Mouse (Mus musculus) embryonic fibroblast, embryonic 13.5 days (primary cell): ENCODE measurements around the gene Grpr. TPM values are rescaled to one million over a fixed set of nuclear protein-coding genes. Genes with fewer than 3 reads are reported as not detected.
A peak's percentile ranks its signal among the peaks of the same experiment; 100 is the strongest.

Experiments
- H3K27ac ChIP-seq: 2 replicates; pipeline ENCODE4 v1.5.1; 2012; ENCODE audit warnings: low read length, control low read depth, inconsistent platforms; ENCODE audit not compliant: insufficient read depth
- H3K4me1 ChIP-seq: 2 replicates; pipeline ENCODE4 v1.6.1; 2011; ENCODE audit warnings: low read length; ENCODE audit not compliant: control insufficient read depth, insufficient read depth
- H3K4me3 ChIP-seq: 2 replicates; pipeline ENCODE4 v1.5.1; 2011; ENCODE audit warnings: mild to moderate bottlenecking, control low read depth, low read length; ENCODE audit not compliant: insufficient read depth
- CTCF ChIP-seq: IDR thresholded peaks from 2 replicates; pipeline ENCODE4 v1.5.1; 2011; ENCODE audit warnings: mild to moderate bottlenecking, control low read depth, low read length, moderate library complexity, borderline replicate concordance; ENCODE audit not compliant: insufficient read depth
- POLR2A ChIP-seq: IDR thresholded peaks from 2 replicates; pipeline ENCODE4 v1.6.1; 2011; ENCODE audit warnings: low read depth, mild to moderate bottlenecking, control low read depth, low read length, moderate library complexity
- polyA plus RNA-seq: library from polyadenylated mRNA; stranded (reverse); fragments of >200 nt; gene quantifications from 2 replicates; pipeline ENCODE4 v1.2.4, GENCODE M21; 2011; ENCODE audit warnings: low read depth; ENCODE audit not compliant: missing spikeins, insufficient read length

The Grpr gene
- polyA plus RNA-seq = 2.1 and 2.6 TPM in 2 replicates

DNA sequence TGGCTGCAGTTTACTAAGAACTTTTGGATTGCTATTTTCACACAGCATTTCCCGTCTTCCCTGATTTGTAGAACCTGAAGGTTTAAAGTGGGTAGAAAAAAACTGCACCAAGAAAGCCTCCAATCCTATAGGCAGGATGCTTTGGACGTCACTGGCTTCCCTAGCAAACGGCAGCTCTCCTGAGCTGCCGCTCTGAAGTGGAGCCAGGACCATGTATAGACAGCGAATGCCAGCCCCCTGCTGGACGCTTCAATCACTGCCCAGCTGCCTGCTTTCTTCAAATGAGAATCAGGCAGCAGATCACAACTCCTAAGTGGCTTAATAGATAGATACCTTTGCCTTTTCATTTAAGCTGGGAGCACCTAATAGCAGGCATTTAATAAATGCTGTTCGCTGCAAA lies at the start of gene Grpr:
Gene Grpr (minus strand): TSS at position 12 of the 400 bp plus-strand sequence.
- TF ChIP-seq POLR2A (no peak), CTCF (0 out of 2 replicates have a peak, but pooled peaks have one; percentile 25)
- Histone ChIP-seq H3K4me3 (no peak within 1 kb of the TSS), H3K4me1 (no peaks in the 10 kb centered on the region; the same call in 1 of the 2 replicates), H3K27ac (no peak within 1 kb of the TSS)

DNA sequence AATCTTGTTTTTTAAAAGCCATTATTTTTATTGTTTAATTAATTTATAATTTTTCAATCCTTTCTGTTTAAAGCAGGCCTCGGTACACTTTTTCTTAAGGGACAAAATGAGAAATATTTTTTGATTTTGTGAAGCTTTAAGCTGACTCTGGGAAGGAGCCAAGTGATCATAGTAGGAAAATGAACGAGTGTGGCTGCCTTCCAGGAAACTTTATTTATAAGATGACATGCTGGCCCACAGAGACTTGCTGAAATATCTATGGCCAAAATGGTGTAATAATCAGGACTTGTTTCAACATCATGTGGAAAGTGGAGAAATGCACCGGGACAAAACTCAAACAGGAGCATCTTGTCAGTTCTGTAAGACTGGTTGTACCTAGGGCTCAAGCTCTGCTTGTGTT lies 11.0 kb upstream of the Grpr start:
- Histone ChIP-seq H3K27ac (peak overlapping the region; percentile 26; the same call in 1 of the 2 replicates), H3K4me3 (no peak overlapping the region), H3K4me1 (peaks cover 2% of the 10 kb centered on the region; the same call in 1 of the 2 replicates)
- no peak for TF ChIP-seq CTCF
- no peak for TF ChIP-seq POLR2A

DNA sequence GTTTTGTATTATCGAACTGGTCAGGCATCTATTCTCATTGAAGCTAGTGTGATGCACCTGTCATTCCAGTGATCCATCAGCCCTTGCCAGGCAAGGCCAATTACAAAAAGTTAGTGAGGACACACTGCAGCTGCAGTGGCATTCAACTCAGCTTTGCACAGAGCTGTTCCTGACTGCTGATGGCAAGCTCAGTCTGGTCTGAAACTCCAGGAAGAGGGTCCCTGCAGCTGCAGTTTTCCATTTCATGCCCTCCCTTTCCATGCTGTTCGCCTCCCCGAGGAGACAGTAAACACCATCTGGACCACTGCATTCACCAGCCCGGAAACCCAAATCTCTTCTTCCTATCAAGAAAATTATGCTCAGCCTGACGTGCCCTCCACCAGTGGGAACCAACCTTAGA lies 2.4 kb downstream of the Grpr start:
- H3K4me3 ChIP-seq = no peak overlapping the region
- TF ChIP-seq POLR2A (no peak), CTCF (no peak)
- H3K4me1 ChIP-seq = no peaks in the 10 kb centered on the region; the same call in 1 of the 2 replicates
- no peak overlapping the region for H3K27ac ChIP-seq

DNA sequence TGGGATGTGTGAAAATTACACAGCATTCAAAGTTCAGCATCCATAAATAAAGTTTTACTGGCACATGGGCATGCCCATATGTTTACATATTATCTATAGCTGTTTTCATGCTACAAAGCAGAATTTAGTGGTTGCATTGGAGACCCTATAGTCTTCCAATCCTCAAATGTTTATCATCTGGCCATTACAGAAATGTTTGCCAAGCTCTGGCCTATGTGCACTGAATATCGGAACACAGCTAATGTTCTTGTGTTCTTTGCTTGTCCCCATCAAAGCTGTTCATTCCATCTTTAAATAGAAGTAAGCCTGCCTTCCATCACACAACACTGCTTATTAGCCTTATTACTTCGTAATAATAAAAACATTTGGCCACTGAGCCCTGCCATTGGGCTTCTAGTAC lies 16.6 kb downstream of the Grpr start:
- H3K27ac ChIP-seq = no peak overlapping the region
- TF ChIP-seq POLR2A = no peak
- TF ChIP-seq CTCF = no peak
- H3K4me3 ChIP-seq = no peak overlapping the region
- no peaks in the 10 kb centered on the region for H3K4me1 ChIP-seq

DNA sequence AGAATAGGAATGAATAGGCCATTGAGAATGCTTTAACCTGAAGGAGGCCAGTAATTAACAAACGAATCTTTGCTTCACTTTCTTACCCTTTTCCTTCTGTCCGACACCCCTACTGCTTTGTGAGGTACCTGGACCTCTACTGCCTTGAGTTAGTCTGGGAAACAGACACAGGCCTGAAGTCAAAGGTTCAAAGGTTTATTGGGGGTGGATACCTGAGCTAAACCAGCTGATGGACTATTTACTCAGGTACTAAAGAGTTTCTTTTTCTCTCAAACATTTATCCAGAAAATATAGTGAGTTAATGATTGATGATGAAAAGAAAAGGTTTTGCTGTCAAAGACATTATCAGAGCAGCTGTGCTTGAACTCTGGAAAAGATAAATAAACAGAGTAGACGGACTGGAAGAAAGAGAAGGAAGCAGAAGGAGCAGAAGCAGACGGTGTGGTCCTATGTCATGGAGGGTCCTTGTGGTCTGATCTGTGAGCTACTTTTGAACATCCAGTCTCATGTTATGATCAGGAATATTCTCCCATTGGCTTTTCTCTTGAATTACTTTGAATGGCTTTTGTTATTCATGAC lies 30.4 kb downstream of the Grpr start:
- H3K4me1 ChIP-seq = no peaks in the 10 kb centered on the region

DNA sequence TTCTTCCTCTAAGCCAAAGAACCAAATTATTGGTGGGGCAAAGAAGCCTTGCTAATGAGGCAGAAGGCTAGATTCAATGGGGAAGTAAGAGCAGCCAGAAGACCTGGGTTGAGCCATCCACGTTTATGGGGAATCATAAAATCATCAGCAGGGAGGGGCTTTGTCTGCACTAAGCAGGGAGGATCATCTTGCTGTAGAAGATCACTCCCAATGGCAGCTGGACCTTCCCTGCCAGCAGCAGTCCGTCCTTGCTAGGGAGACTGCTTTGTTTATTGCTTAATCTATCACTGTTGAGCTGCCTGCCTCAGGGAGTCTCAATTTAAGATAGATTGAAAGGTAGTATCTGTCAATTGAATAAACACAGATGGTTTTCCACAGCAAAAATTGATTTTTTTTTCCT lies 37.7 kb downstream of the Grpr start:
- no peak overlapping the region for H3K4me3 ChIP-seq

More for the DNA sequence above, 30.4 kb downstream of the Grpr start:
- no peak overlapping the region for H3K4me3 ChIP-seq
- TF ChIP-seq CTCF (no peak), POLR2A (no peak)
- no peak overlapping the region for H3K27ac ChIP-seq

DNA sequence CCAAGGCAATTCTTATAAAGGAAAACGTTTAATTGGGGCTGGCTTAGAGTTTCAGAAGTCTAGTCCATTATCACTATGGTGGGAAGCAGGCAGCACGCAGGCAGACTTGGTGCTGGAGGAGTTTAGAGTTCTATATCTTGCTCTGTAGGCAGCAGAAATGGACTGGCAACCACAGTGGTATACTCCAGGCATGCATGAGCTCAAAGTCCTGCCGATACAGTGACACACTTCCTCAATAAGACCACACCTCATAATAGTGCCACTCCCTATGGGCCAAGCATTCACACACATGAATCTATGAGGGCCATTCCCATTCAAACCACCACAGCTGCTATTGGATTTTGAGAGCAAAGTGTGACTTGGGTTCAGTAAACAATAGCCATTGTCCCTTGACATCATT lies 47.4 kb downstream of the Grpr start:
- TF ChIP-seq CTCF (no peak), POLR2A (no peak)
- Histone ChIP-seq H3K4me1 (no peaks in the 10 kb centered on the region), H3K27ac (no peak overlapping the region), H3K4me3 (no peak overlapping the region)

More for the DNA sequence above, 37.7 kb downstream of the Grpr start:
- TF ChIP-seq CTCF = no peak
- TF ChIP-seq POLR2A = no peak
- Histone ChIP-seq H3K27ac (no peak overlapping the region), H3K4me1 (no peaks in the 10 kb centered on the region)

Other genes starting within 250 kb of the Grpr start
- not detected in 2 replicates for gene Rnf138rt1, start 211.7 kb upstream of the Grpr start, polyA plus RNA-seq